Mouse (Mus musculus) urinary bladder, postnatal 25 days (tissue): Measurements from ENCODE around the gene Adamts9.

Experiments used
- DNase-seq: peaks from one replicate; pipeline ENCODE4 v3.0.0; 2022; ENCODE audit warnings: low spot score

Gene Adamts9

DNA sequence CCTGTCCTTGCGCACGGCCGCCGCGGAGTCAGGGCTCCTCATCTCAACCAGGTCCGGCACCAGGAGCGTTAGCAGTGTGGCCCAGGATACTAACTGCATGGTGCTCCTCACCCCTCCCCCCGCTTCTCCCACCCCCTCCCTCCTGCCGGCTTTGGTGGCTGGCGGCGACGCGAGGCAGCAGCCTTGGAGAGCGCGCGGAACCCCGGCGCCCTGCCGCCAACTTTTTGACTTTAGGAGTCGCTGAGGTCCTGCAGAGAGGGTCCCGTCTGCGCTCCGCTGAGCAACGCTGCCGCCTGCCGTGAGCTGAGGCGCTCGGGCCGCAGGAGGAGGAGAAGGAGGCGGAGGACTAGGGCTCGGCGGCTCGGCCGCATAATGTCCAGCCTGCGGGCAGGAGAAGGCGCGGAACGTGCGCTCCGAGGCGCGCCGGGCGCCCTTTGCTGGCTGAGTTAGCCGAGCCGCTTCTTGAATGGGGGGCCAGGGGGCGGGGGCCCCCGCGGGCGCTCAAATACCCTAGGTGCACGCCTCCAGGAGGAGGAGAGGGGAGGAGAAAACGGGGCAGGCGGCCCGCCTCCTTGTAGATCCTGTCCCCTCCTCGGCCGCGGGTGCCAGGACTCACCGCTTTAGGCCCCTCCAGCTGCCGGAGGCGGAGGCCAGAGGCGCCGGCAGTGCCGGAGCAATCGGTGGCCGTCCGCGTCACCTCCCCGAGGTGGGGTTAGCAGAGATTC, at the start of gene Adamts9:
Gene Adamts9, minus strand, starts transcription at position 436 of the 725 bp plus-strand sequence.
- peak; percentile 65 for DNase-seq

DNA sequence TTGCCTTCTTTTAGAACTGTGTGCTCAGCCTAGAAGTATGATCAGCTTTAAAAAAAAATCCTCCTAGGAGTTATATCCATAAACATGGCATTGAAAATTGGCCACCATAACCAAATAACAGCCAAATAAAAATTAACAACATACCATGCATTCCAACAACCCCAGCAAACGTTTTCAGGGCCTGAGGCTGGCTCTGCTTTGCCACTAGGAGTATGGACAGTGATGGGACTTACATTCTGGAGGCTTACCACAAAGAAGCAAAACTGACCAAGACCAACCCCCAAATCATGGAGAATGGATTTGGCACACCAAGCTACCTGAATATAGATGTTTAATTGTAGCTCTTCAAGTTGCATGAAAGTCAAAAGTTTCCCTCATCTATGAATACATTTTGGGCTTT, 48.3 kb upstream of the Adamts9 start:
- no peak for DNase-seq

DNA sequence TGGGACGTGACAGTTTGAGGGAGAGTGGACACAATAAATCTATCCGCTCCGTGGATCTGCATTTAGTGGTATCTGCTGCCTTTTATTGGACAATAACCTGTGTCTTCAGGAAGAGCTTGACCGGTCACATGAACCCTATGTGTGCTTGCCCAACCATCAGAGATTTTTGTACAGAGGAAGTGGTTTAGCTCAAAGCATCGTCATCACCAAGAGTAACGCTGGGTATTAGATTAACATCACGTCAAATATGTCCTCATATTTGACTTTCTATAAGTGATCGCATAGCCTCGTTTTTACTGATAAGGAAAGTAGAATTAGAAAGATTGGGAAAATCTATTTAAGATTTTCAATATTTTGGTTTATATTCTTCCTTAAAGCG, 45.3 kb upstream of the Adamts9 start:
- DNase-seq: no peak

DNA sequence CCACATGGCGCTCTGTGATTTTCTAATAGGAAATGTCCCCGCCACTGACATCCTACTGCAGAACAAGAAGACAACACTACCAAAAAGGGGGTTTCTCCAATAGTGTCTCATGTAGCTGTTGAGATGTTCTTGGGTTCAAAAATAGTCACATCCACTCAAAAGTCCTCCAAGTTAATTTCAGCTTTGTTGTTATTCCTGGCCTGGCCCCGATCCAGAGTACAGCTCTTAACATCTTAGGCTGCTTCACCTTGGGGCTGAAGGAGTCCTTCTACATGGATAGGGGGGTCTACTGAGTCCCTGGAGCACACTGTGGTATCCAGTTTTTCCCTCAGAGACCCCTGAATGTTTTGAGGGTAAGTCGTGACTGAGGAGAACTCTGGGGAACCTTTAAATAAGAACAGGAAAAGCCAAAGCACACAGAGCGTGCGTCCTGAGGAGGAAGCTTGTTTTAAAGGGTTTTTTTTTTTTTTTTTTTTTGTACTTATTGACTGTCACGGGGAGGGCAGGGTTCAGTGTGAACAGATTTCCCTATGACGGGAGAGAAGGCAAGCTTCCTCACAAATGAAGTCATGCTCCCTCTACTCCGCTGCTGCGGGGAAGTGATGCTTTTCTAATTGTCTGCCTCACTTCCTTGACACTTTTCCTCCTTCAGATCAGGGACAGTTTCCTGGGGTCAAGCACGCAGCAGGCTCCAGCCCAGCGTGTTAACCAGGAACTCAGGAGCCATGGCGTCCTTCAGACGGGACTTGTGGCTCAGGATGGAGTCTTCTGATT, 44.7 kb upstream of the Adamts9 start:
- DNase-seq: no peak

DNA sequence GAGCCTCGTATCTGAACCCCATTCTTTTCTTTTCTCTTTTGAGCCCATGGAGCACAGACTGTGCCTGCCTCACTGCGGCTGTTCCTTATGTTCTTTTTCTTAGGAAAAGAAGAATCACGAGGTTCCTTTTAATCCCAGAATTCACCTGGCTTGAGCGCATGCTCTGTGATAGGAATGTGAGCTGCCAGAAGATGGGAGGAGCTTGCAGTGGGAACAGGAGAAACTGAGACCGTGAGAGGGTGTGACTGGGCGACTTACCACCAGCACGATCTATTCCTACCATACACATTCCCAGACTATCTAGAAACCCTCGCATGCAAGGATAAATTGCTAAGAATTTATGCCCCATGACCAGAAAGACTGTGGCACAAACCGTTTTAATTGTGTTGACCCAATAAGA, 44.1 kb upstream of the Adamts9 start:
- no peak for DNase-seq

DNA sequence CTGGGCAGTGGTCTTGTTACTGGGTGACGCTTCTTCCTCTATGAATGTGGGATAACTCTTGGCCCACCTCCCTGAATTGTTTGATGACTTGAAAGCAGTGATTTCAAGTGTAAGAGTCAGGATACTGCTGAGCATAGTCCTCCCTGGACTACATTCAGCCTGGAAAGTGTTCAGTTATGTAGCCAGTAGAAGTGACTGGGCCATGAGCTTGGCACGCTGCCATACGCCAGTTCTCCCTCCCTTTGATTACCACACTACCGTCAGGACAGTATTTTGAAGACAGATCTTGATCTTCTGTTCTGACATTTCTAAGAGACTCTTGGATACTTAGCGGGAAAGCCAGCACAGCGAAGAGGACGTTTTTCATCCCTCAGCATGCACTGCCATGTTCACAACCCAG, 40.1 kb upstream of the Adamts9 start:
- DNase-seq: no peak

DNA sequence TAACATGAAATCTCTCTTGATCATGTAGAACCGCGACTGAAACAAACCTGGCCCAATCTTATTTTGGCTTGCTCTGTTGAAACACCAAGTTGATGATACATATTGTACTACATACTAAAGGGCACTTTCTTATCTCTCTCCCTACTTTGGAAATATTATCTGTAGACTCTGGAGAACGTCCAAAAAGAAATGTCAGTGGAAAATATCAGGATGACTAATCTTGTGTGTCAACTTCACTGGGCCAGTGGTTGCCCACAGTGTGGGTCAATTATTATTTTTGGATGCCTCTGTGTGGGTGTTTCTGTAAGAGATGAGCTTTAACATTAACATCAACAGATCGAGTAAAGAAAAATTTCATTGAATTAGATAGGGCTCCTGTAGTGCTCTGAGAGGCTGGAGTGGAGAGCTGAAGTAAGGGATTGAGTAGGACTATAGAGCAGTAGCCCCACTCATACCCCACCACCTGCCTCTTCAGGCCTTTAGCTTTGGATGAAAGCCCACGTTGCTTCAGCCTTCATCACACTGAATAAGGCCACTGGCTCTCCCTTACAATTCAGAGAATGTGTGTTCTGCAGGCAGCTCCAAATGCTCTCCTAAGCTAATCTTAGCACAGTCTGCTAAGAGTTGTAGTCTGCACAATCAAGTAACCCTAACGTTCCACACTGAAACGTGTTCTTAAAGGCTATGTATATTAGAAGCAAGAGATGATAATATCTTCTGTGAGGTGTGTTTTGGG, 38.3 kb upstream of the Adamts9 start:
- DNase-seq: no peak

DNA sequence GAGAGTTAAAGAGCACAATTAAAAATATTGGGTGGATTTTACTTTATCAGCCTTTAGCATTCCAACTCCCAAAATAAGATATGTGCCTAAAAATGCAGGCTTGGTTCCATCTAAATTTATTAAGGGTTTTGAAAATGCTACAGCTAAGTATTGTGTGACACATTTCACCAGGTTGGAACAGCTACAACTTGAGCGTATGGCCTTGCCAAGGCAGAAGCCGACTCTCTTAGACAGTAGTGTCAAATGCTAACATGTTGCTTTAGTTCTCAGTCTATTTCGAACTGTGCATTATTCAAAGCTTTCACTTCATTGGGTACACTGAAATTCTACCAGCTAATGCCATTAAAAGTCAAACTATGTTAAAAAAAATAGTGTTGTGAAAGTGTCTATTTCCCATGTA, 30.0 kb upstream of the Adamts9 start:
- DNase-seq: no peak

DNA sequence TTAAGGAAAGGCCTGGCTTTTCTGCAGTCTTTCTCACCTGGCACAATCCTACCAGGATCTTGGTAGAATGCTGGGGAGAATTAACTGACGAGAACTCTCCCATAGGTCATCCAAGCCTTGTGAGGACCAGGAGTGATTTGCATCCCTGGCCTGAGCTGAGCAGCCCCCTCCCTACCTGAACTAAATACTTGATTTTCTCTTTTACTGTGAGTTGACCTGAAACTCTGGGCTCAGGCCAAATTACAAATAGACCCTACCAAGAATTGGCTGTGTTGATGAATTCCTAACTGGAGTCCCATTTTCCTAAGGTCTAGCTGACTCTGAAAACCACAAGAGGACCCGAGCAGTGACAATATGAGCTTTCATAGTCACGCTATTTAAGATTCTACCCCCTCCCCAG, 25.4 kb upstream of the Adamts9 start:
- DNase-seq: no peak

DNA sequence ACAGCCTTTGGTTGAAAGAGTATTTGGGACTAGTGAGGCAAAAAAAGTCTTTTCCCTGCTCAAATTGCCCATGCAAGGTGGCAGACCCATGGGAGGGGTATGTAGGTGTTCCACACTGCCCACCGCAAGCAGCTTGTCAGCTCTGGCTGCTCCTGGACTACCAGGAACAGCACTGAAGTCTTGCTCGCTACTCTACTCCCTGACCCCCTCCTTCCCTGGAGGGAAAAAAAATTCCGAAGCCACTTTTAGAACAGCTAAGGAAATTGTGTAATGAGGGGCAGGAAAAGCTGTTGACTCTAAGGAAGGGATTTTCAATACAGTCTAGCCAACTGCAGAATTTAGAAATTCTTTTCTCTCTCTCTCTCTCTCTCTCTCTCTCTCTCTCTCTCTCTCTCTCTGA, 24.9 kb upstream of the Adamts9 start:
- no peak for DNase-seq

DNA sequence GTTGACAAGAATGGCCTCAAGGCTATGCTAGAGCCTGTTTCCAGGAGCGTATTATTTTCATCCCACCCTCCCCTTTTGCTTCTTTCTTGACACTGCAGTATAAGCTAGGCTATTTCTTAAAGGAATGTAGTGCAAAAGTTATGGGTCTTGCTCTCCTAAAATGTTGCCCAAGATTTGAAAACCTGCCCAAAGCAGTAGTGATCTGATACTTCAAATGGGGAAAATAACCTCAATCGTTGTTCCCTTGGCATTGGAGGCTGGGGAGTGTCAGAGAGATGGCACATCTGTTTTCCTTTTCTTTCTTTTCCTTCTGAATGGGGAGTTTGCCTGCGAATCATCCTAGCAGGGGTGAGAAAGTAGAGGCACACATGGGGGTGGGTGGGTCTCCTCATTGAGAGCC, 19.7 kb upstream of the Adamts9 start:
- no peak for DNase-seq

DNA sequence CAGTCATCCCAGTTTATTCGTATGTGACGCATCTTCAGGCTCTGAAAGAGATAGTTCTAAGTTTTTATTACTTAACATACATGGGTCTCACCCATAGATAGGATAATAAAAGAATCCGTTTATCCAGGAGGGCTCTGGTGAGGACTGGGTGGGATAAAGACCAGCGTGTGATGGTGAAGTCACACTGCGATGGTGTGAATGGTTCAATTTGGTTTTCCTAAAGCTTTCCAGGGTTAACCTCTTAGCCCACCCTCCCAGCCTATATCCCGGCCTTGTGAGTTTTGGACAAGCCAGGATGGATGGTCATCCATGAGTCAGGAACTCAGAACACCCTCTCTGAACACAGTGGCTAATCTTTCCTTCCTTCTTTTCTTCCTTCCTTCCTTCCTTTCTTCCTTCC, 17.7 kb upstream of the Adamts9 start:
- no peak for DNase-seq

DNA sequence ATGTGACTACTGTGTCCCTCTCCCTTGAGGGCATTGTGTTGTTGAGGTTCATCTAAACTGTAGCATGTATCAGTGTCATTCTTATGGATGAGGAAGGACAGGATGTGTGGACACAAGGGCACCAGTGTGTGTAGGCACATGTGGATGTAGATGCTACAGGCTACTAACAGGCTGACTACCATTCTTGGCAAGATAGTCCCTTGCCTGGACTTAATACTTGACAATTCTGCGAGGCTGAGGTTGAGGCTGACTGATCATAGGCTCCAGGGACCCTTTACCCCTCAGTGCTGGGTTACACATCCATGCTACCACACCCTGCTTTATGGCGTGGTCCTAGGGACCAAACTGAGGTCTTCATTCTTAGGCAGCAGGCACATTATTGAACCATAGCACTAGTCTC, 16.1 kb upstream of the Adamts9 start:
- DNase-seq: no peak

DNA sequence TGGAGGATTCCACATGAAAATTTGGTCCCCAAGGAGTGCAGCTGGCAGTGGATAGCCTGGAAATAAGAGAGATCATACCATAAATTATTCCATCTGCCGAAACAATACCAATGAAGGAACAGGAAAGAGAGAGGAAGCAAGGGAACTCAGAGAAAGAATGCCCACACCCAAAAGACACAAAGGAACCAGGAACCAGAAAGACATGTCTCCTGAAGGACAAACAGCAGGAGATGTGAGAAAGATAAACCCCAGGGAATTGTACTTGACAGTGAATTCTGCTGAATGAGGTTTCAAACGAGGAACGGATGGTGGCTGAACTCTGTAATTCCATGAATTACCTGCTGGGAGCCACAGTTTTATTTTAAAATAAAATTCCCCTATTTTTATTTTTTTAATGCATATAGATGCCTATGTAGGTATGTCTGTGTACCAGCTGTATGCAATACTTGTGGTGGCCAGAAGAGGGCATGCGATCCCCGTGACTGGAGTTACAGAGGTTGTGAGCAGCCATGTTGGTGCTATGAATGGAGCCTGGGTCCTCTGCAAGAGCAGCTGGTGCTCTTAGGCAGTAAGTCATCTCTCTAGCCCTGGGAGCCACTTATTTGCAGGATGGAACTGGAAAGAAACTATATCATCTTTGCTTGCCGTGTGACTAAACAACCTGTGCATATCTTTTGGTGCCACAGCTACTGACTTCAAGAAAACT, 4.2 kb upstream of the Adamts9 start:
- DNase-seq: no peak

DNA sequence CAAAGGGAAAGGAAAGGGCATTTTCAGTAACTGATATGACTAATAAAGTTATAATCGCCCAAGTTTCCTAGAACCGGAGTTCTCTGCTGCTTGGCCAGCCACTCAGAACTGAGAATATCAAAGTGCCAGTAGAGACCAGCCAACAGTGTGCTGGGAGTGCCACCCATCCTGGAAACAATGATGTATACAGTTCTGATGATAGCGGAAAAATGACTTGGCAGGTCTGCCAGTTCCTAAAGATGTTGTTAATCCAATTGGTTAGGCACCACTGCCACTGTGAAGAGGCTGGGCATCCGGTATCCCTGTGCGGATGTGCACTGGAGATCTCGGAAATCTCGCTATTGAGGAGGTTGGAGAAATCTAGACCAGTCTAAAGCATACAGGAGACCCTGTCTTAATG, 1.4 kb upstream of the Adamts9 start:
- DNase-seq: no peak

DNA sequence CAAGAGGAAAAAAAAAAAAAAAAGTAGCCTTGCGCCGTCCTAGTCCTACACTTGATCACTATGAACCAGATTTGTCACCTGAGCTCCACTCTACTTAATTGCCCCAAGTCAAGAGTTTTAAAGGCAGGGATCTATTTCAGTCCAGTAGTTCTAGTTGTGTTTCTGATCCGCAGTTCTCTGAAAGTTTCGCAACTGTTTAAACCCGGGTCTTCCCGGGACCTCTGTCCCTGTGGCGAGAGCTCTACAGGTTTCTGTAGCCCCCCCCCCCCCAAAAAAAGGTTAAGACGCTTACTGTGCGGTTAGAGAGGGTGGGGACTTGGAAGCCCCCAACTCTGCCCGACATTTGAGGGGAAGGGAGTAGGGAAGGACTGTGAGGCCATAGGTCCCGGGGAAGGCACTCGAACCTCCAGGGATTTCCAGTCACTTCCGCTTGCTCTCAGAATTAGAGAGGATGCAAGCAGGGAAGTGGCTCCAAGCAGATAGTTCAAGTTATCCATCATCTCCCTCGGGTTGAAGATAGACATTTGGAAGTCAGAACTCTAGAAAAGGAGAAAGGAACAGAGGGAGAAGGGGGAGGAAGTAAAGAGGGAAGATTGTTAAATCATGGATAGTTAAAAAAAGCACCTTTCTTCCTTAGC, 875 bp upstream of the Adamts9 start:
- DNase-seq: no peak

DNA sequence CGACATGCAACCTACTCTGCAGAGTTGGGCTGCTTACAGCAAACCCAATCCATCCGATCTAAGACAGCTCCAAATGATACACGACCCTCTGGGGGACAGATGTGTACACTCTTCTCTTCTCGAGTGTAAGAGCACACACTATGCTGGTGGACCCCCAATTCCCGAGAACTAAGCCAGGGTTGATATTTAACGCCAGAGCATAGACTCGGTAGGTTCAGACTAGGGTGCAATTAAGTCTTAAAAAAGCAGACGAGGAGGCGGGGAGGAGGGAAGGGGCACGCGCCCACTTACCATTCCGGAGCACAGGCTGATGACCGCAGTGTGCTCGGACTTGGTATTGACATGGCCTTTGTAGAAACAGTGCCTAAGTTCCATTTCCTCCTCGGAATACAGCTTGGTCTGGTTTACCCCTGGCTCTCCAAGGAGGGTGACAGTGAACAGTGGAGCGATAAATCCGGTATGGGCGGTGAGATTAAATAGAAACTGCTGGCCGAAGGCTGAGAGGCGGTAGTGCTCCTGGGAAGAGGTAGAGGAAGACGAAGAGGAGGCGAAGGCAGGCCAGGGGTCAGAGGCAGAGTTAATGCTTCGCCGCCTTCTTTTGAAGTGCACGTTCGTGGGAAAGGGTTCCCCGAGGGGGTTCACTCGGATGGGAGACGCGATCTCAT, 1.4 kb downstream of the Adamts9 start:
- no peak for DNase-seq

DNA sequence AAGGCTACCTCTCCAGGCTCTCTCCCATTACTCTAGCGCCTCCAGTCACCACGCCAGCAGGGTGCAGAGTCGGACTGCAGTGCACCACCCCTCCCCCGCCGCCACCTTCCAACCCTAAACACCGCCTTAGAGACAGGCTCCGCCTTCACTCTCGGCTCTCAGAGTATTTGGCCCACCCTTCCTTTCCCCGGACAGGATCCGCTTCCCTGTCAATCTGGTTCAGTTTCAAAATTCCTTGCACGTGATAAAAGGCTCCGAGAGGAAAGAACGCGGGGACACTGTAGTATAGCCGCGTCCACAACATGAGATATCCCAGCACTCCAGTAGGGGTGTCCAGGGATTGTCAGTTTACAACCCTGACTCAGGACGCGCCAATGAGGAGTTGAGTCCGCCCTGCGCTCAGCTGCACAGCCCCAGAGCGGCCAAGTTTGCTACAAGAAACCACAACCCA, 2.0 kb downstream of the Adamts9 start:
- DNase-seq: peak; percentile 71

DNA sequence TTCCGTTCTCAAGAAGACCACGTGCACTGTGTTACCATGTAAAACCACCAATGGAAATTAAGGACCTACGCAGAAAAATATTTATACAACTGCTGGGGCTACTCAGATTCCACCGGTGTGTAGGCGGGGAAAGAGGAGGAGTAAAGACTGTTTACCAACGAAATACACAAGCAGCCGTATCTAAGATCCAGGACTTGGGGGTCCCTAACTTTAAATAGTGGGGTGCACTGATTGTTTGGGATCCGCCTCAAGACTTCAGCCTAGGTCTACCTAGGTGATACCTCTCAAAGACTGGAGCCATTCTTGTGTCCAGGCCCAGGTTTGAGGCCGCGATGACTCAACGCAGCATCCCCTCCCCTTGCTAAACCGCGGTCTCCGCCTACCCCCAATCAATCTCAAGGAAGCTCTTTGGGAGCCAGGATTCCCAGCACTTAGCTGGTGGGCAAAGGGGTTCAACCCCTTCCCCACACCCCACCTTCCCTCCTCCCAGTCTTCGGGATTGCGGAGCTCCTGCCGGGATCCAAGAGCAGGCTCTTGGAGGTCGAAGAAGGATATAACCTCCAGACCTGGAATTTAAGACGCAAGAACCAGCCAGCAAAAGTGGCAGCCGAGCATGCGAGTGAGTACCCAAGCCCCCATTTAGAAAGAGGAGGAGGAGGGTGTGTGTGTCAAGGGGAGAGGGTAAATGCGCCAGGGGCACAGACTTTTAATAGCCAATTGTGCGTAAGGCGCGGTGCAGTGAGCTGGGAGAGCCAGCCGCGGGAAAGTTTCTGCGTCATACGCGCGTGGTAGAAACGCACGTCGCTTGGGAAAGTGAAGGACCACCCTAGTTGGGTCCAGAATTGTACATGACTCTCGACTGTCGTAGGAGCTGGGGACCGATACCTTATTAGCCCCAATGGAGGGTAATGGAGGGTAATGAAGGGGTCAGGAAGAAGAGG, 2.8 kb downstream of the Adamts9 start:
- peak; percentile 20 for DNase-seq

DNA sequence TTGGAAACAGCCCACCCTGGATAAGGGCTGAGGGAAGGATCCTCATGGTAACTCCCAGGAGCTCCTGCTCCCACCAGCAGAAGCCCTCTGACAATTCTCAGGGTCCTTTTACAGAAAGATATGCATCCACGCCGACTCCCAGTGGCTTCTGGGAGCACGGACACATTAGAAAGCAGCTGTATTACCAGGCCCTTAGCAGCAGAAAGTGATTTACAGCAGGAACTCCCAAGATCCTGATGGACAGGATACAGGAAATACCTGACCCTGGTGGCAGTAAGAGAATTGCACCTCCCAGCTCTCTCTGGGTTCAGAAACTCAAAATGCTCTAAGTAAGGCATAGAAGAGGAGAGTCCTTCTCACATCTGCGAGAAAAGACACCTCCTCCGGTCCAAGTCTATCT, 15.0 kb downstream of the Adamts9 start:
- no peak for DNase-seq
